Mouse (Mus musculus): ENCODE measurements at regions not wholly inside any gene's neighbourhood (a gene's known extent, or its start where the extent isn't known, plus 50 kb on each side); places are given as distances from the start of the nearest gene placed in this dataset.
"Not testable (repeated sequence)": the region's sequence is repeated elsewhere in the genome, so short reads cannot be mapped to it uniquely, and the experiment has no call there.

- DNase-seq (ENCODE audit: low spot score in 2 of 2); intact Hi-C loops (cut with DNase I): not testable (repeated sequence)
These were observed 113.5 kb downstream of the Snurf start for GRCm38 (mm10) chr7:59891363-59891762.

DNA sequence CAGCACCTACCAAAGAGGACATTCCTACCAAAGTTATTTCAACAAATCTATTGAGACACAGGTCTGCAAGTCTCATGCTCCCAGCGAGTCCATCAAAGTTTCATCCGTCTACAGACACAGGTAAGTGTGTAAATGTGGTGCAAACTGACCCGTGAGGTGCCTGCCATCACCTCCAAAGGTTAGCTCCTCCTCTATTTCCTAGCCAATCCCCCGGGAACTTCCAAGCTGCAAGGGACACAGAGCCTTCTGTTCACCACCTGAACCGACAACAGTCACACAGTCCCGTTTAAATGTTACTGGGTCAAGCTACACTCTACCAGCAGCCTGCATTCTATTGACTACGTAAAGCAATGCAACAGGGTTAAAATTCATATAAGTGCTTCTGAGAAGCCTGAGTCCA lies 146.4 kb downstream of the Snurf start:
- intact Hi-C loops (cut with DNase I), result not testable (repeated sequence)
- DNase-seq (ENCODE audit: low spot score in 2 of 2), result peak; percentile 2 to 4

Data from left cerebral cortex, postnatal 25 days (tissue).